Mouse (Mus musculus) inflammation-experienced regulatory T-cells, adult 6 months (primary cell): ENCODE measurements around the gene Gm45618. TPM values are rescaled to one million over a fixed set of nuclear protein-coding genes. Genes with fewer than 3 reads are reported as not detected.
A peak's percentile ranks its signal among the peaks of the same experiment; 100 is the strongest.

Experiments
- ATAC-seq: one replicate; pipeline ENCODE4 v1.8.0; 2017
- polyA plus RNA-seq, 3 experiments: library from polyadenylated mRNA; unstranded; fragments of 100-300 nt; shearing (Covaris generic); gene quantifications; one replicate each; pipeline ENCODE4 v1.2.1; 2017

Gm45618 gene
- polyA plus RNA-seq, 3 experiments from 2014 or later: not detected

DNA sequence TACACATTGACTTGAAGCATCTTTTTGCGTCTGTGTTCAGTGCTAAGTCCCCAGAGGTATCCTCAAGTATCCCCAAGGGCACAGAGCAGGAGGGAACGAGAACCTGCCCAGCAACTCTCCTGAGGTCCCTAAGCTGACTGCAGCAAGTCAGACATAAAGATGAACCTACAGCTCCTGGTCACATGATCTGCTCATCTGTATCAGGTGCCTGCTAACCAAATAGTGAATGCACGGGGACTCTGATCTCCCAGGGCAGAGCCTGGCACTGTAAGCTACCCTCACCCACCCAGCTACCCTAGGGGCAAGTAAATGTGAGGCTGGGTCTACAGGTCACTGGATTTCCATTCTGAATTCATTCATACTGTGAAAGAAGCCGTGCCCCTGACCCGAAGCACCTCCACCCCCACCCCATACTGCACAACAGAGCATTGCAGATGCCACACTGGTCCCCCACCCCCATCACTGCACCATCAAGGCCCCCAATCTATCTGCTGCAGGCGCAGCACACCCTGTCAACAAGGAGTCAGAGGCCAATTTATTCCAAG is 26.8 kb downstream of the Gm45618 start:
- no peak for ATAC-seq

DNA sequence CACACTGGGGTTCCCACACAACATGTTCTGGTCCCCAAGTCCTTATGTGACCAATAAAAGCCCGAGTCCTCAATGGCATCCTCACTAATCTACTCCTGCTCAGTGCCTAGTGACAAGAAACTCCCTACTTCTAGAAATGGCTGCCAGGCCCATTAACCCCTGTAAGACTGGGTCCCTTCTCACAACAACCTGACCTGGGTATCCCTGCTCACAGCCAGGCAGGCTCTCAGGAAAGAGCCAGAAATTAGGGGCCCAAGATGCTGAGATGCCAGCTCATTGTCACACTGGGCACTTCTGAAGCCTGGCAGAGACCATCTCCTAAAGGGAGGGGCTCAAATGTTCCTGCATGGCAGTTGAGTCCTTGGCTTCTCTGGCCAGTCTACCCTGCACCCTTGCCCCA is 27.5 kb downstream of the Gm45618 start:
- no peak for ATAC-seq

DNA sequence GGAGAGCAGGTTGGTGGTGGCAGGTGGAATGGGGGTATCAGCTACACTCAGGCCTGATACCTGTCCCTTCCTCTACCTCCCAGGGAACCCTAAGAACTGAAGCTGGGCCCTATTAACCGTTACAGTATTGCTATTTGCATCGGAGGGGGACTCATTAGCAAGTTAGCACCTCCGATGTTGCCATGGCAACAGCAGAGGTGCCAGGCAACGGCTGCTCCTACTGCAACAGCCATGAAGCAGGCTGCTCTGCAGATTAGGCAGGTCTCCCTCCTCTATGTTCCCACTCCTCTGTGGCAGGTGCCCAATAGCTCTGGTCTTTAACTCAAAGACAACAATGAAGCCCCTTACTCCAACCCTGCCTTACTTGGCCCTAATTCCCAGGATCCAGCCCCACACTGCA is 28.7 kb downstream of the Gm45618 start:
- no peak for ATAC-seq

DNA sequence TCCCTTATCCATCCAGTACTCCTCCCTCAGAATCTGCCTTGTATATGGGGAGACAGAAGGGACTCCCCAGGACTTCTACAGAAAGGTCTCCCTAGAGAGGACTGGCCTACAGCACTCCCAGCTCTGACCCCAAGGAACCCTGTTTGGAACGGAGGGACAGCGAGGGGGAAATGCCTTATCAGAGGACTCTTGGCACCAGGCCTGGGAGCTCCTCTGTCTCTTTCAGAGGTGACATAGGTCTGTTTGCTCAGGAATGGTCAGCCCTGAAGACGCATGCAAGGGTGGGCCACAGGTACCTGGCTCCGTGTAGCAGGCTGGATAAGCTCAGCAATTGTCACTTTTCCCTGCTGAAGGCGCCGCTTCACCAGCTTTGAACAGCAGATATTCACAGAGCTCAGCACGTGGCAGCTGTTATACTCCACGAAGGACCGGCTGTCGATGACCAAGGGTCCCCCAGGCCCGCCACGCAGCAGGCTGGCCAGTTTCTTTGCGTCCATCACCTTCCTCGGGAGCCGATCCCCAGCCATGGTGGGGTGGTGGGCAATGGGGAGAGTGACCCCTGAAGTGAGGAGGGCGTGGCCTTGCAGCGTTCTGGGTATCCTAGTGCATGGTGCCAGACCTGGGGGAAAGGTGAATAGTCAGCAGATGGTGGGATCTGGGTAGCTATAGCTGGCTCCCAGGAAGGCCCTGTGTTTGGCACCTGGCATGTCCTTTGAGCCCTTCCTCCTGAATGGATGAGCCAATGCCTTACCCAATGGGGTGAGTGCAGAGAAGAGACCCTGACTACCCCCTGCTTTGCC is 30.7 kb downstream of the Gm45618 start:
- ATAC-seq: no peak

DNA sequence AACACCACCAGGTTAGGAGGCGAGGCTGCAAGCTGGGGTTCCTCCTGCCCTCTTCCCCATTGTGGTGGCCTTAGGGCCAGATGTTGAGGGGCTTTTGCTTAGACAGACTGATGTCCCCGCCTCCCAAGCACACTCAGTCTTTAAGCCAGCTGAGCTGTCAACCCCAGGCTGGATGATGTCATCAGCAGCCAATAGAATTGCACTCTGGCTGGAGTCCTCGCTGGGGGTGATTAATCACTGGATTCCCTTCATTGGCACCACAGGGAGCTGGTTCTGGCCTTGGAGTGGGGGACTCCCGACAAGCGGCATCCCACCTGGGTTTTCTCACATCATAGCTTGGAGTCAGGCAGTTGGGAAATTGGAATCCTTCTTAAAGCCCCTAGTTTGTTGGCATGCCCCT is 31.6 kb downstream of the Gm45618 start:
- no peak for ATAC-seq

DNA sequence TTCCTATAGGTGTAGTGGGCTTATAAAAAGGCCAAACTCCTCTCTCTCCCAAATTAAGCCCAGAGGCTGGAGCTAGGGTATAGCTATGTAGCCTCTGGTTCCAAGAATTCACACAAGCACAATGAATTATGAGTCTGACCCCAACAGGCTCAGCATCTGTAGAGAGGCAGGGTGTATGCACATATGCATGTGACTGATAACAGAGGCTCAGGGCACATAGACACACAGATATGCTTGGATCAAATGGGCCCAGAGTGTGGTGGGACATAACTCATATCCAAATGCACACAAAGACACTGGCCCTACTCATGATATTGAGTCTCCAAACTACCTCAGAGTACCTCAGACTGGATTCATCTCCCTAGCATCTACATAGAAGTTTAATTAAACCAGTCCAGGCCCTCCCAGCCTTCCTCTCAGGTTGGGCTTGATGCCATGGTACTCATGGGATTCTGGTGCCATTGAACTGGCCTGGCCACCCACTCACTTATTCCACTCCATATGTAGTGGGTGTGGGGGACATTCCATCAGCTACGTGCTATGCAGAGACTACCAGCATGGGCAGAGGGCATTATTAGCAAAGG is 33.4 kb downstream of the Gm45618 start:
- ATAC-seq: no peak

DNA sequence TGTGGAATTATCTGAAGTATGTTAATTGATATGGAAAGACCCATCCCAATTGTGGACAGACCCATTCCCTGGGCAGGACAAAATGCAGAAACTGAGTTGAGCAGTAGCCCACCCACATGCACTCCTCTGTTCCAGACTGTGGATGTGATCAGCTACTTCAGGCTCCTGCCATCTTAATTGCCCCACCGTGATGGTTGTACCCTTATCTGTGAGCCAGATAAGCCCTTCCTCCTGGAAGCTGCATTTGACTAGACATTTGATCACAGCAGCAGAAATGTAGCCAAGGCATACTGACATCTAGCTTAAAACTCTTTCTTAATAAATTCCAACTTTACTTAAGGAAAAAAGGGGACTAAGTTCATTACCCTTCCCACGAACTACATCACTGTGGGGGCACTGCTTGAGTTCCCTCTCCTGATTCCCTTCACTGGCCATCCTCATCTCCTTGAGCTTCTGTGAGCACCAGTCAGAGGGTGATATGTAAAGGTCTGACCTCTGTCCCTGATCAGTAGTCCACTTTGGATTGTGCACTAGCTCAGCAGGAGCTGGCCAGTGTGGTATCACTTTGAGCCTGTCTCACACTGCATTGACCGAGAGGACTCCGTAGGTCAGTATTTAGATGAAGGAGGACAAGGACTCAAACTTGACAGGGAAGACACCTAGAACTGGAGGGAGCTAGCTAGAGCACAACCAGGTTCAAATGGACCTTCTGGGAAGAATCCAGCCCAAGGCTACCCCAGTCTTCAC is 34.2 kb downstream of the Gm45618 start:
- ATAC-seq: no peak

DNA sequence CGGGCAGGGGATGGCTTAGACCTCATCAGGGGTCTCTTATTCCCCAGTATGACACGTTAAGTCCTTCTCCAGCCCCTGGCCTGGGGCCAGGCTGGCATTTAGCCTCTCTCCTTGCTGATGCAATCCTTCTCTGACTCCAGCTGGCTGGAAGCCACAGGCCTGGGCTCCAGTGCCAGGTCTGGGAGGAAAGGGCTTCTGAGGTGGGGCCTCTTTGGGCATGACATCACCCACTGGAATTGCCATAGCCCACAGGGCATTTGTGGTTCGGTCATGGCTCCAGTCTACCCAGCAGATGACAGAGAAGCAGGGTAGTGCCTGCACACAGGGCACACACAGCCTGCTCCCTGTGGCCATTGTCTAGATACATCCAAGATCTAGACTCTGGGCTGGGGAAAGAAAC is 35.7 kb downstream of the Gm45618 start:
- ATAC-seq: no peak

DNA sequence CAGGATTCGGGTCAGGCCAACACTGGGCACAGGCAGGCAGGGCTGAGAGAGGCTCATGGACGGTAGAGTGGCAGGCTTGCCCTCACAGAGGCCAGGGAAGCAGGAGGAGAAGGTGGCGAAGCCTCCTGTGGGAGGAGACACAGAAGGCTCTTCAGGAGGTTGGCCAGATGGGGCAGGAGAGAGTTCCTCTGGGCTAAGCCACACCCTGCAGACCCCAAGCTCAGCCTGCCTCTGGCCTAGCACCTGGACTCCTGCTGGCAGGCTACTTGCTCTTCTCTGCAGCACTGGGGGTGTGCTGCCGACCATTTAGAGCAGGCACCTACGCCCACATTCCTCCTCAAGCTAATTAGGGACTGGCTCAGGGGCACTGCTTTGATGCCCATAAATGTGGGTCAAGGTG is 36.1 kb downstream of the Gm45618 start:
- no peak for ATAC-seq

DNA sequence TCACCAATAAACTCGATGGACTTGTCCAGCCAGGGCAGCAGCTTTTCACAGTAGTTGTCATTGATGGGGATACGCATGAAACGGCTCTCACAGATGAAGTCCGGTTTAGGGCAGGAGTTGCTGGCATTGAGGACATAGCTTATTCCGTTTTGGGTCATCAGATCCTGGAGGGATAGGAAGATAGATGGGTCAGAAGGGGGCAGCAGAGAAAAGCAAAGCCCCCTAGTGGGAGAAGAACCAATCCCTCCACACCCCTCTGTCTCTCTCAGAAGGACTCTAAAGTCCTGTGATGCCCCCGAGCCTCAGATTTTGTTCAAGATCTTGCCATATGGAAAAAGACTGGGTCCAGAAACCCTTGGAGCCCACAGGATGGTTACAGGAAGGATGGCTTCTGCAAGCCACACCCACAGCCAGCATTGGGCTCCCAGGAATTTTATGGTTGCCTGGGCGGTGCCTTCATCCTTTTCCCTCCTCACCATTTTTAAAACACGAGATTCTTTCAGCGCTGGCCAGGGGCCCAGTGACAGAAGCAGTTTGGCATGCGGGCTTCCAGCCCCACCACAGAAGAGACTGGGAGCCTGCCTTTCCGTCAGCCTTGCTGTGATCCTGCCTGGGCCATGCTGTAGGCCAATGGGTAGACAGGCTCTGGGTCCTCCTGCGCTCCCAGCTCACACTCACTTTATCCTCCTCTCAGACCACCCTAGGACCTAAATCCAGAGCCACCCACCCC is 36.8 kb downstream of the Gm45618 start:
- ATAC-seq: no peak

DNA sequence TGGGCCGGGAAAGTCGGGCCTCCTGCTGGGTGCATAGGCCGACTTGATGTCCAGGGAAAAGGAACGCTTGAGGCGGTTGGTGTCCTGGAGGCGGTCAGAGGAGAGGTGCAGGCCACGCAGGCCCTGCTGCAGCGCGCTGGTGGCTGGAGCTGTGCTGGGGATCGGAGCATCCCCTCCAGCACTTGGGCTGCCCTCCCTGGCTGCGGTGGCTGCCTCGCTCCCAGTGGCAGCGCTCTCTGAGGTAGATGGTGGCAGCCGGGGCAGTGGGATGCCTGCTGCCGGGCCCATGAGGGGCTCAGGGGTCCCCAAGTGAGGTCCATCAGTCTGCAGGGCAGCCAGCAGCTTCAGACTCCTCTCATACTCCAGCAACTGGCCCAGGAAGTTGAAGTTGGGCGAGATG is 37.9 kb downstream of the Gm45618 start:
- ATAC-seq: no peak

DNA sequence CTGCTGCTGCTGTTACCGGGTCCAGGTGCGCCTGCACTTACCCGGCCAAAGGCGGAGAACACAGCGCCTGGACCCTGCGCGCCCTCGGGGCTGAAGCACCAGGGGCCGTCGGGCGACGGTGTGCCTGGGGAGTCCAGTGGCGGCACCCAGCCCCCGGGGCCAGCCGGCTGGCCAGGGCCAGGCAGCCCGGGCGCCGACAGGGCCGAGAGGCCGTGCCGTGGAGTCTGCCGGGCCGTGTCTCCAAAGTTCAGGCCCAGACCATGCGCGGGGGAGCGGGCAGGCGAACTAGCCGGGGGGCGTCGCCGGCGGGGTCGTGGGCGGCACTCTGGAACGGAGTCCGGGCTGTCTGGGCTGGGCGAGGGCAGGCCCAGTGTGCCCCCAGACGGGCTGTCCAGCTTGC is 38.4 kb downstream of the Gm45618 start:
- ATAC-seq: no peak

DNA sequence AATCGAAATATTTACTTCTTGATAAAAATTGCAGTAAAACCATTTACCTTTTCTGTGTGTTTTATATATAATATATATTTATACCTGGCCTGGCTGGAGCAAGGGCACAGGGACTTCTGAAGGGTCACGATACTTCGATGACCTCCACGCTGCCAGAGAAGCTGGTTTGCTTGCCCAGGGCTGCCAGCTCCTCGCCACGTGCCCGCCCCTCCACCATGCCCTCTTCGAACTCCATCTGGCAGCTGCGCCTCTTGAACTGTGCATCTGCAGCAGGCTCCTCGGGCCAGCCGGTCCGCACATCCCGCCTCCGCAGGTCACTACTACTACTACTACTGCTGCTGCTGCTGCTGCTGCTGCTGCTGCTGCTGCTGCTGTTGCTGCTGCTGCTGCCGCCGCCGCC is 38.8 kb downstream of the Gm45618 start:
- no peak for ATAC-seq

DNA sequence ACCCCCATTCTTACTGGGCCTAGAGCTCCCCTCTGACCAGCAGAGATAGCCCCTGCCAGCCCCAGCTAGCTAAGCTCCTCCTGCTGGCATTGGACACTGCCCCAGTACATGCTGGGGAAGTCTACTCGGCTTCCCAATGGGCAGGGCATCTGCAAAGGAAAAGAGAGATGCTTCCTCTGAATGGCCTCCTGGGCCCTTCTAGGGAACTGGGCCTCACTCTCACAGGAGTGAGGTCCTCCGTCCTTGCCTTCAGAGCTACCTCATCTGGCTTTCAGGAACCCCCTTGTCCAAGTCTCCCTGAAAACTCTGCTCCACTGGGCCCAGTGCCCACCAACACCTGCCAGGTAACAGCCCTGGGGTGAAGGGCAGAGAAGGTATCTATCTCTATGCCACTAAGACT is 39.7 kb downstream of the Gm45618 start:
- no peak for ATAC-seq

DNA sequence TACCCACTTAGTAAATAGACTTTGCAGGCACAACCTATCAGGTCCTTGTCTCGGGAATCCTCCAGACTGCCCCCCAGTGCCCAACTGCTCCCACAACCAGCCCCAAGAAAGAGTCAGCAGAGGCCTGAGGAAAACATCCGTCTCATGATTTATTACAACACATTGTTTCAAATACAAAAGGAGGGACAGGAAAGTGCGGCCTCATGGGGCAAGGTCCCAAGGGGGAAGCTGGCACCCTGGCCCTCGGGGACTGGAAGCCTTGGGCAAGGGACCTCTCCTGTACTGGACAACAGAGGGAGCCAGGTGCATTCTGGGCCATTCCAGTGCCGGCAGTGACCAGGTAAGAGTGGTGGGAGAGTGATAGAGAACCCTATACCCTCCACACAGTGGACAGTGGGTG is 41.2 kb downstream of the Gm45618 start:
- no peak for ATAC-seq

DNA sequence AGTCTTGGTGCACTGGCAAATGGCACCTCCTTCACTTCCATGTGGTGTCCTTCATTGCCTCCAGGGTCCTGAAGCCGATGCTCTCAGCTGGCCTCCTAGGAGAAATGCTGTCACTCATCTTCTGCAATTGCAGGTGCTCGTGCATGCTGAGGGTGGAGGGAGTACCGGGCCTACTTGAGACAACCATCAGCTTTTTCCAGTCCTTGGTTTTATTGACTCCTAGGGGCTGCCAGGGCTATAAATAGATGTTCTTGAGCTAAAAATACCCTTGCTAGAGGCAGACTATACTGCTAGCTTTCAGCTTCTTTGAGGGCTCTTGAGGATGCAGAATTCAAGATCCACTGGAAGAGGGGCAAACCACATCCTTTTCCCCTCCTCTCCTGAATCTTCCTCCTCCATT is 43.4 kb downstream of the Gm45618 start:
- ATAC-seq: no peak

DNA sequence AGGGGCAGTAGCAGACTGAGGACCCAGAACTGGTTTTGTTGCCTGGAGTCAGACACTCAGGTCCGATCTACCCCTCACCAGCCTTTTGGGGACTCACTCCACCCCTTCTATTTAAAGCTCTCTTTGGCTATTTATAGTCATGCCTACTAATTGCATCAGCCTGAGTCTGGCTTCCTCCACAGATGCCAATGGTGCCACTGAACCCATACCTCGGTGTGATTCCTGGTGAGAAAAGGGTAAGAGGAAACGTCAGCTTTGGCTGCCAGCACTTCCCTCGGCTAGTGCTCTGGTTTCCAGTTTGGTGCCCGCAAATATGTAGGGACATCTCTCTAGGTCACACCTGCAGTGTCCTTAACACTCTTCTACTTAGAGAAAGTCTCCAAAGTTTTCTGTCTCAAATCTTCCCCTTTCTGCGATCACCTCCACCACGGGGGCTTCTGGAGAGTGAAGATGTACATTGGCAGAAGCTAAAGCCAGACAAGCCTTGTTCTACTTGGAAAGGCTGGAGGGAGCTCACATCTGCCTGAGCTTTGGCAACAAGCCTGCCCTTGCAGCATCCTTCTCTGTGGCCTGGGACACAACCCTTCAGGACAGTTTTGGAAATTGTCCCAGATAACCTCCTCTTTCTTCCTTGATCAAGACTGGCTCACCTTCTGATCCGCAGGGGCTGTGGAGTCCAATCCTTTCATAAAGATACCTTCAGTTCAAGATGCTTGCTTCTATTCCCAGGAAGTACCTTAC is 46.2 kb downstream of the Gm45618 start:
- no peak for ATAC-seq

DNA sequence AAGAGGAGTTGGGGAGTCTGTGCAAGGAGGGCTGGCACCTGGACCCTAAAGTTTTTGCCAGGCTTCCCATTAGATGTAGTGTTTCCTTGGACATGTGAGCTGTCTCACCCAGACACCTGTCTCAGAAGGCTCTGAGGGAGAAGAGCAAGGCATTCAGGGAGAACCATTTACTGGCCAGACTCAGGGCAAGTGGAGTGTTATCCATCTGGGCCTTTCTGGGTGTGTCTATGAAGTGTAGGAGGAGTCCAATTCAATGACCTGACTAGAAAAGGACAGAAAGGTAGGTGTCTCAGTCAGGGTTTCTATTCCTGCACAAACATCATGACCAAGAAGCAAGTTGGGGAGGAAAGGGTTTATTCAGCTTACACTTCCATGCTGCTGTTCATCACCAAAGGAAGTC is 48.8 kb downstream of the Gm45618 start:
- ATAC-seq: no peak

DNA sequence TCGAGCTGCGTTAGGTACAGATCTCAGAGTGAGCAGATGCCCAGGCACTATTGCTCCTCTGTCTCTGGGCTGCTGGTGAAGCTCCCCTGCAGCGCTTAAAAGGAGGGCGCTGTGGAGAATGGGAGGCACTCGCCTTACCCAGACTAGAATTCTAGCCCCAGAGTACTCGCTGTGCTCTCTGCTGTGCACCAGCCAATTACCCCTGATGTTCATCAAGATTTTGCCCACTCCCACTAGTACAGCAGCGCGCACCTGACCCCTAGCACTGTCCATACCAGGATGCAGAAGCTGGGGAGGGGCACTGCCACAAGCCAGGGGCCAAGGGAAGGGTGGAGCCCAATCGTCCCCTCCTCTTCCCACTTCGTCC is 49.3 kb downstream of the Gm45618 start:
- no peak for ATAC-seq

DNA sequence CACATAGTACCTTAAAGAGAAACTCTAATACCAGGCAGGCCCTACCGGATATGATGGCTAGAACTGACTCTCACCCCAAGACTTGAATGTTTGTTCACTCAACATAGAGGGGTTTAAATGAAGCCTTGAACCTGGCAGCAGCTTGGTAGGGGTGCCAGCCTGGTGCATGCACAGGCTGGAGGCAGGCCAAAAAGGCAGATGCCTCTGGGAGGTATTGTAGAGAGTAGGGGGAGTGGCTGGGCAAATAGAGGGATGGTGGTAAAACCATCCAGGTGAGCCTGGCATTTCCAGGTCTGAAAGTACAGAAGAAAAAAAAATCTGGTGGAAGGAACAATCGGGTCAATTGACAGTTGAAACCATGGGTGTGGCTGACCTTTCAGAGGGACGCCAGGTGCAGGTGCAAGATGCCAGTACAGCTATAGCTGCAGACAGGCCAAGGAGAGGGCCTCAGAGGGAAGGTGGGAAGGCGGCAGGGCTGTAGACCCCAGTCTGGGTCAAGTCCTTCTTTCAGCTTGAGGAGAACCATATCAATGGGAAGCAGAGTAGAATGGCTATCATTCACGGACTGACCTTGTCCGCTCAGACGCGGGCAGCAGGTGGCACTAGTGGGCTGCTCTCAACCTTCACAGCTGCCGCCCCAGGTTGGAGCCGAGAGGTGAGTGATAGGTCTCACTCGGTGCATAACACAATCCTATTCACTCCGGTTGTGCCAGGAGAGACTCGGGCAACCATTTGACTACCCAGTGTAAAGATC is 49.9 kb downstream of the Gm45618 start:
- ATAC-seq: peak; percentile 83
